Mouse (Mus musculus) ovary, adult 18-20 months (tissue): ENCODE measurements at regions not wholly inside any gene's neighbourhood (a gene's known extent, or its start where the extent isn't known, plus 50 kb on each side); places are given as distances from the start of the nearest gene placed in this dataset.
"Not testable (repeated sequence)": the region's sequence is repeated elsewhere in the genome, so short reads cannot be mapped to it uniquely, and the experiment has no call there.

Source experiments
- DNase-seq: peaks from one replicate; pipeline ENCODE4 v3.0.0; 2022; ENCODE audit warnings: low spot score, mixed read lengths

DNA sequence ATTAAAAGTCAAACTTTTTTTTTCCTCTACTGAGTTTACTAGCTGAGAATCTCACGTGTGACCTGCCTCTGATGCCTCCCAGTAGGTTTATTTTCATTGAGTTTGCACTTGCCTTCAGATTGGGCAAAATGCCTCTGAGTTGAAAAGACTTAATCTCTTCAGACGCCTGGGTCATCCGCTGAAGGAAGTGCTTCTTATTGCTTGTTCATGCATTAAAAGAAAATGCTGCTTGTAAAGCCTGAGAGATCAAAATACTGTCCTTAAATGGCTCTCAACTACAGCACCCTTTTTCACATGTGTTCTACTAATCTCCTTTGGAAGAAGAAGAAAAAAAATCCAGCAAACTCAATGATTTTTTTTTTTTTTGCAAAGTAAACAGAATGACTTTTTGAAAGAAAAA lies 351.5 kb downstream of the Kcnh5 start:
- no peak for DNase-seq

- peak; percentile 43 for DNase-seq
Observed at GRCm38 (mm10) chr12:74824735-74825494, 352.2 kb downstream of the Kcnh5 start.

DNA sequence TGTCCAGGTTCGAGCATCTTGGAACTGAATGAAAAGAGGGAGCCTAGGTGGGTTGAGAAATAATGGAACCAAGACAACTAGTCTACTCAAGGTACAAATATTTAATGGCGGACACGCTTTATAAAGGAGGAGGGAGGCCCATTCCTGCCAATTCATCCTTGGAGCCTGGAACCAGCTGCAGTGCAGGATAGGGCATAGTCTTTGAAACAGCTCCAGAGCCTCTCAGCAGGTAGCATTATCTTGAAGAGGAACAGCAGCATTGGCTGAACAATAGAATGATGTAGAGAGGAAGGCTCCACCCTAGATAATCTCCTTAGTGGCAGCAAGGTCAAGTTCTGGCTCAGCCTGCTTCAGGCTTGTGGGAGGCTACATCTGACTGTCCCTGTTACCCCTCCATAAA lies 361.0 kb downstream of the Kcnh5 start:
- not testable (repeated sequence) for DNase-seq

- DNase-seq, result not testable (repeated sequence)
Observed at GRCm38 (mm10) chr12:74808571-74808970, 368.6 kb downstream of the Kcnh5 start.

GRCm38 (mm10) chr12:74807926-74808325 lies 369.2 kb downstream of the Kcnh5 start:
- DNase-seq, result not testable (repeated sequence)

DNA sequence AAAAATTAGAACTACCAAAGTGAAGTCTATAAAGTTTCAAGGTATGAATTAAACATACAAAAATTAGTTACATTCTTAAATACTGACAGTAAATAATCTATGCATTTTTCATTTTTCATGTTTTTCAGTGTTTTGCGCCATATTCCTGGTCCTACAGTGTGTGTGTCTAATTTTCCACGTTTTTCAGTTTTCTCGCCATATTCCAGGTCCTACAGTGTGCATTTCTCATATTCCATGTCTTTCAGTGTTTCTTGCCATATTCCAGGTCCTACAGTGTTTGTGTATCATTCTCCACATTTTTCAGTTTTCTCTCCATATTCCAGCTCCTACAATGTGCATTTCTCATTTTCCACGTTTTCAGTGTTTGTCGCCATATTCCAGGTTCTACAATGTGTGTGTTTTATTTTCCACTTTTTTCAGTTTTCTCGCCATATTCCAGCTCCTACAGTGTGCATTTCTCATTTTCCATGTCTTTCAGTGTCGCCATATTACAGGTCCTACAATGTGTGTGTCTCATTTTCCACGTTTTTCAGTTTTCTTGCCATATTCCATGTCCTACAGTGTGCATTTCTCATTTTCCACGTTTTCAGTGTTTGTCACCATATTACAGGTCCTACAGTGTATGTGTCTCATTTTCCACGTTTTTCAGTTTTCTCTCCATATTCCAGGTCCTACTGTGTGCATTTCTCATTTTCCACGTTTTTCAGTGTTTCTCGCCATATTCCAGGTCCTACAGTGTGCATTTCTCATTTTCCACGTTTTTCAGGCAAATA lies 373.2 kb downstream of the Kcnh5 start:
- no peak for DNase-seq

DNA sequence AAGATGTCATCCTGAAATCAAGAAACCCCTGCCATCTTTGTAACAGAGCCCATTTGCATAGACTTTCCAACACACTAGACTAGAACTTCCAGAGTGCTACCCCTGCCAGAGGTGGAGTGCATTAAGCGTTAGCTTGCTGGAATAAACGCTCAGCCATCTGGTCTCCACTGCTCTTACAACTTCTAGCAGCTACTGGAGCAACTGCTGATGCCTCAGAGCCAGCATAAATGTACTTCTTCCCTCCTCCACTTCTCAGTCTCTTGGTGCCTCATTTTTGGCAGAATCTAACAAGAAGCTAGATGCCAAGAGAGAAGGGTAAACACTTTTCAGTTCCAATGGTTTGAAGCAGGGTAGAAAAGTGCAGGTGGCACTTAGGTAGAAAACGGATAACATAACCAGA lies 385.1 kb downstream of the Kcnh5 start:
- no peak for DNase-seq

DNA sequence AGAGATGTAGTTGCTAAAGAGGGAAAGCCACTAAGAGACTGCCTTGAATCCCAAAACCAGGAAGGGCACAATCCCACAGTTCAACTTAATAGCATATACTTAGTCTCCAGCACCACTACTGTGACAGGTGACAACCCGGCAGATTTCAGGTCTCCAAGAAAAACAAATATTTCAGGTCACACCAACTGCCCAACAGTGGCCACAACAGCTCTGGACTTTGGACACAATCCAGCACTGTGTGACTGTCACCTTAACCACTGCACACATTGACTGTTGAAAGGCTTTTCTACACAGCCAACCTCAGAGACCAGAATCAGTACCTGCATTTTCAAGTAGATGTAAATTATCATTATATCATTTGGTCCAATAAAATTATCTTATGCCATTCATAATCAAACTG lies 414.8 kb downstream of the Kcnh5 start:
- DNase-seq, result no peak

DNA sequence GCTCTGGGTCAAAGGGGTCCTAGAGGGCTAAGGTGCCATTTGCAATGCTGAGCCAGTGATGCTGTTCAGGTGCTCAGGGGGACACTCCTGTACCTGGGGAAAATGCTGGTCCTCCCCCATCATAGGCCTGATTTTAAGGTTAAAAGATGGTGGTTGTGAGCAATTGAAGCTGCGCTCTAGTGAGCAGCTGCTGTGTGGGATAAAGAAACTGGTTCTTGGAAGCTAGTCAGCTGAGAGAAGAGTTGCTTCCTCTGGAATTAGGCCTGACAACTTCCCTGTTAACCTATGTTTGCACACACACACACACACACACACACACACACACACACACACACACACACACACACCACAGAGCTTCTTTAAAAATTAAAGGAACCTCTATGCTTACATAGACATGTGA lies 428.9 kb upstream of the Gm11042 start:
- no peak for DNase-seq

- no peak for DNase-seq
Observed at GRCm38 (mm10) chr12:74728866-74729265, 412.7 kb upstream of the Gm11042 start.

GRCm38 (mm10) chr12:74679149-74679548 lies 363.0 kb upstream of the Gm11042 start:
- no peak for DNase-seq

DNA sequence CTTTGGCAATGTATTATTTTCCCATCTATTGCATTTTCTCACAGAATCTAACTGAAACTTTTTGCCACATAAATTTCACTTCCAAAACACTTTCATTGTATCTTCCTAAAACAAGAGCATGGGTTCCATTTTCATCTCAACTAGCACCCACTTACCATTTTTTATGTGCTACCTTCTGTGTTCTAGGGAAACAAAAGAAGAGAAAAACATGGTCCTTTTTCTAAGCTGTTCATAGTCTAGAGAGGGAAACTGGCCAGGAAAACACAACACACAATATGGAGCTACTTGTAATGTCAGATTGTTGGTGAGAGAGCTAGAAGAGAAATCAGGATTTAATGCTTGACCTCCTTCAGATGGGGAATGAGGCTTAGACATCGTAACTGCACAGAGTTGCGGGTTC lies 361.6 kb upstream of the Gm11042 start:
- DNase-seq, result no peak

GRCm38 (mm10) chr12:74658406-74658805 lies 342.2 kb upstream of the Gm11042 start:
- DNase-seq, result no peak

GRCm38 (mm10) chr12:74657036-74657648 lies 340.9 kb upstream of the Gm11042 start:
- no peak for DNase-seq

GRCm38 (mm10) chr12:74651256-74651655 lies 335.1 kb upstream of the Gm11042 start:
- DNase-seq, result no peak

- DNase-seq, result no peak
Observed at GRCm38 (mm10) chr12:74632827-74633226, 316.6 kb upstream of the Gm11042 start.

DNA sequence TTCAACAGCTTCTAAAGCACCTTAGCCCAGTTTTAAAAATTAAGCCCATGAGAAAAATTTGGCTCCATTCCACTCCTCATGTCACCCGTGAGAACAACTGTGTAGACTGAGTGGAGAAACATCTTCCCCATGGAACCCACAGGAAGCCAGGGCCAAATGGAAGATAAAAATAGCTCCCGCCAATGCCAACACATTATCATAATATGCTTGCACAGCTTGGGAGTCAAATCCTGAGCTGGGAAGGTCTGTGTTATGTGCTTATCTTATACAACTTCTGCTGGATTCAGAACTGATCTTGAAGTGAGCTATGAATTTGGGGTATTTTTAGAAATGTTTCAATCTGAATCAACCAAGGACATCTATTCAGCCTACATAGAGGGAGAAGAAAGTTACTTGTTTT lies 279.0 kb upstream of the Gm11042 start:
- DNase-seq, result no peak

GRCm38 (mm10) chr12:74554599-74554998 lies 238.4 kb upstream of the Gm11042 start:
- DNase-seq, result no peak

DNA sequence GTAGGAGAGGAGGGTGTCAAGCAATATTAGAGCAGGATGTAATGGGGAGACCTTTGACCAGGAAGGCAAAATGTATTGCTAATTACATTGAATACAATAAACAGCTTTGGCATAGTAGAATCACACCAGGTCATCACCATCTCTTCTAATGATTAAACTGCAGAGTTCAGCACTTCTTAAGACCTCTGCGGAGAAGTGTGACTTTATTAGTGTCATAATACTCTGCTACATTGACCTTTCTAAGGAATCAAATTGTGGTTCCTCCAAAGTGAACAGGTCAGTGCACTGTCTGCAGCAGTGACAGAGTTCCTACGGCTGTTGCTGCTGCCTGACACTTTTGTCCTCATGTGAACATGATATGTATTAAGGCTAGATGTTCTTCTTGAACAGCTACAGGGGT lies 228.0 kb upstream of the Gm11042 start:
- DNase-seq, result no peak

GRCm38 (mm10) chr12:74534882-74535281 lies 218.7 kb upstream of the Gm11042 start:
- no peak for DNase-seq

DNA sequence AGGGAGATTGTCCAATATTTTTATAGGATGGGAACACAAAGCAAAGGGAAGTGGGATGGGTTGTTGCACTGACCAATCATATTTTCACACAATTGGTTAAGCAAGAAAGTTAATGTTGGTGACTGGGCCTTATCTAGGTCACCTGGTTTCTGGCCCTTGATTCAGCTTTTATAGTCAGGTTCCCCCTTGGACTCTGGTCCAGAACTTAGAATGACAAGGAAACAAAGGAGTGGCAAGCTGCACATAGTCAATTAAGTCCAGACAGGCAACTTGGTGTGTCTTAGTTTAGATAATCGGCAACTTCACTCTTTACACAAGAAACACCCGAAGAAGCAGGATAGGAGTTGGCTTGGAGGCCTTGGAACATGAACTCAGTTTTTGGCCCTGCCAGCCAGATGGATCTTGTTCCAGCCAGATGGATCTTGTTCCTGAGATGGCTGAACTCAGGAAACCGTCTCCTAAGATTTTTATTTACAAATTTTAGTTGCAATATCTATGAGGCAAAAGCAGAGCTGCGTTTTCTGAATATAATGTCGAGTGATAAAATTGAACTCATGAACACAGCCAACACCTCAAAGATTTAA lies 212.9 kb upstream of the Gm11042 start:
- DNase-seq, result peak; percentile 8

GRCm38 (mm10) chr12:74527190-74527621 lies 211.0 kb upstream of the Gm11042 start:
- DNase-seq, result no peak

DNA sequence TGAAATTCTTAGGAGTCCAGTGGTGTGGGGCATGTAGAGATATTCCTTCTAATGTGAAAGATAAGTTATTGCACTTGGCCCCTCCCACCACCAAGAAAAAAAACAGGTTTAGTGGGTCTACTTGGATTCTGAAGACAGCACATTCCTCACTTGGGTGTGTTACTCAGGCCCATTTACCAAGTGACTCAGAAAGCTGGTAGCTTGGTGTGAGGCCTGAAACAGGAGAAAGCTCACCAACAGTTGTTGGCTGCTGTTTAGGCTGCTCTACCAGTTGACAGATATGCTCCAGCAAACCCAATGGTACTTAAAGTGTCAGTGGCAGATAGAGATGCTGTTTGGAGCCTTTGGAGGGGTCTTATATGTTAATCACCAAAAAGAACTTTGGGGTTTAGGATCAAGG lies 207.8 kb upstream of the Gm11042 start:
- DNase-seq, result no peak
